Mouse (Mus musculus) E14TG2a.4 (cell line): ENCODE measurements around the gene Slc24a2.

Experiments
- CTCF ChIP-seq: conservative IDR thresholded peaks from 2 replicates; pipeline ENCODE4 v1.5.1; 2014; ENCODE audit warnings: low read length
- NANOG ChIP-seq: IDR thresholded peaks from 2 replicates; pipeline ENCODE4 v1.6.1; 2014; ENCODE audit warnings: borderline replicate concordance, low read length, mixed read lengths
- POU5F1 ChIP-seq: IDR thresholded peaks from 2 replicates; pipeline ENCODE4 v1.6.1; 2014; ENCODE audit warnings: low read length, borderline replicate concordance

- TF ChIP-seq CTCF, result no peak
- TF ChIP-seq NANOG, result no peak
- no peak for TF ChIP-seq POU5F1
Measured at GRCm38 (mm10) chr4:87019486-87020105, 210.7 kb downstream of the Slc24a2 start.
